Mouse (Mus musculus): ENCODE measurements at regions not wholly inside any gene's neighbourhood (a gene's known extent, or its start where the extent isn't known, plus 50 kb on each side); places are given as distances from the start of the nearest gene placed in this dataset.

GRCm38 (mm10) chr14:71359581-71359980 is 759.9 kb upstream of the Fam160b2 start:
- Histone ChIP-seq H3K4me3 (no peak overlapping the region), H3K36me3 (ENCODE audit: poor library complexity, severe bottlenecking) (no peaks in the 10 kb centered on the region), H3K27ac (no peak overlapping the region), H3K27me3 (no peaks in the 10 kb centered on the region), H3K4me1 (no peaks in the 10 kb centered on the region), H3K9me3 (replicated peaks) (no peaks in the 10 kb centered on the region), H3K9ac (no peak overlapping the region), H3K4me2 (no peak overlapping the region)
- WGBS, result 85% methylated on average over 1 of the region's 1 CpGs
- no peak for ATAC-seq

GRCm38 (mm10) chr14:71338219-71338618 is 738.6 kb upstream of the Fam160b2 start:
- no peak overlapping the region for H3K4me2 ChIP-seq
- H3K27me3 ChIP-seq, result no peaks in the 10 kb centered on the region
- no peaks in the 10 kb centered on the region for H3K36me3 ChIP-seq (ENCODE audit: poor library complexity, severe bottlenecking)
- H3K4me3 ChIP-seq, result no peak overlapping the region
- H3K9ac ChIP-seq, result no peak overlapping the region
- ATAC-seq, result no peak
- WGBS, result 87% methylated on average over 5 of the region's 5 CpGs
- no peaks in the 10 kb centered on the region for H3K4me1 ChIP-seq
- no peak overlapping the region for H3K27ac ChIP-seq
- H3K9me3 ChIP-seq (replicated peaks), result no peaks in the 10 kb centered on the region

GRCm38 (mm10) chr14:71336906-71337305 is 737.3 kb upstream of the Fam160b2 start:
- no peak overlapping the region for H3K4me3 ChIP-seq
- H3K9ac ChIP-seq, result no peak overlapping the region
- no peaks in the 10 kb centered on the region for H3K36me3 ChIP-seq (ENCODE audit: poor library complexity, severe bottlenecking)
- no peak overlapping the region for H3K27ac ChIP-seq
- H3K4me1 ChIP-seq, result no peaks in the 10 kb centered on the region
- H3K27me3 ChIP-seq, result no peaks in the 10 kb centered on the region
- no peaks in the 10 kb centered on the region for H3K9me3 ChIP-seq (replicated peaks)
- ATAC-seq, result no peak
- 88% methylated on average over 3 of the region's 3 CpGs for WGBS
- H3K4me2 ChIP-seq, result no peak overlapping the region

- Histone ChIP-seq H3K4me3 (no peak overlapping the region), H3K9me3 (replicated peaks) (no peaks in the 10 kb centered on the region), H3K27me3 (no peaks in the 10 kb centered on the region), H3K9ac (no peak overlapping the region), H3K4me1 (no peaks in the 10 kb centered on the region), H3K4me2 (no peak overlapping the region), H3K36me3 (ENCODE audit: poor library complexity, severe bottlenecking) (no peaks in the 10 kb centered on the region), H3K27ac (no peak overlapping the region)
- WGBS, result 90% methylated on average over 1 of the region's 1 CpGs
- ATAC-seq, result no peak
Observed at GRCm38 (mm10) chr14:71334022-71334421, 734.4 kb upstream of the Fam160b2 start.

- no peak for ATAC-seq
- no peak overlapping the region for H3K27ac ChIP-seq
- no peaks in the 10 kb centered on the region for H3K4me1 ChIP-seq
- H3K4me3 ChIP-seq, result no peak overlapping the region
- no peaks in the 10 kb centered on the region for H3K9me3 ChIP-seq (replicated peaks)
- no peak overlapping the region for H3K9ac ChIP-seq
- H3K4me2 ChIP-seq, result no peak overlapping the region
- no peaks in the 10 kb centered on the region for H3K36me3 ChIP-seq (ENCODE audit: poor library complexity, severe bottlenecking)
- no peaks in the 10 kb centered on the region for H3K27me3 ChIP-seq
- 51% methylated on average over 5 of the region's 5 CpGs for WGBS
Observed at GRCm38 (mm10) chr14:71329862-71330630, 730.4 kb upstream of the Fam160b2 start.

DNA sequence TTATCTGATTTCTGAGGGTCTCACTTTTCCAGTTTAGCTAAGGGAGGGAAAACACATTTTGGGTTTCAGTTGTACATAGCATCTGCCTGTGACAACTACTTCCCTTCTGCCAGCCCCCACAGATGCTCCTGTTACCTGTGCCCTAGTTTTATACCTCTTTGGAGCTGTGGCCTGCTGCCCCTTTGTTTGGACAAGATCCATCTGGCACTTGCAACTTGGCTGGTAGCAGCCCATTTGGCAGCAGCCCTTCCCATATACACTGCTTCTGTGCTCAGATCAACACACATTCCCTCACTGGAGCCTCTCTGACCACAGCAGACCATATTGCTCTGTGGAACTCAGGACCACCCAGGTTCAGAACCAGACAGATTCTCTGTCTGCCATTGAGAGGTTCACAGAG is 728.0 kb upstream of the Fam160b2 start:
- Histone ChIP-seq H3K36me3 (ENCODE audit: poor library complexity, severe bottlenecking) (no peaks in the 10 kb centered on the region), H3K27me3 (no peaks in the 10 kb centered on the region), H3K4me2 (no peak overlapping the region), H3K9me3 (replicated peaks) (no peaks in the 10 kb centered on the region), H3K27ac (no peak overlapping the region), H3K4me3 (no peak overlapping the region), H3K4me1 (no peaks in the 10 kb centered on the region), H3K9ac (no peak overlapping the region)
- ATAC-seq, result no peak

GRCm38 (mm10) chr14:71326521-71327105 is 727.0 kb upstream of the Fam160b2 start:
- Histone ChIP-seq H3K27ac (no peak overlapping the region), H3K9me3 (replicated peaks) (no peaks in the 10 kb centered on the region), H3K9ac (no peak overlapping the region), H3K4me1 (no peaks in the 10 kb centered on the region), H3K27me3 (no peaks in the 10 kb centered on the region), H3K36me3 (ENCODE audit: poor library complexity, severe bottlenecking) (no peaks in the 10 kb centered on the region), H3K4me2 (no peak overlapping the region), H3K4me3 (no peak overlapping the region)
- WGBS, result 87% methylated on average over 2 of the region's 2 CpGs
- no peak for ATAC-seq

DNA sequence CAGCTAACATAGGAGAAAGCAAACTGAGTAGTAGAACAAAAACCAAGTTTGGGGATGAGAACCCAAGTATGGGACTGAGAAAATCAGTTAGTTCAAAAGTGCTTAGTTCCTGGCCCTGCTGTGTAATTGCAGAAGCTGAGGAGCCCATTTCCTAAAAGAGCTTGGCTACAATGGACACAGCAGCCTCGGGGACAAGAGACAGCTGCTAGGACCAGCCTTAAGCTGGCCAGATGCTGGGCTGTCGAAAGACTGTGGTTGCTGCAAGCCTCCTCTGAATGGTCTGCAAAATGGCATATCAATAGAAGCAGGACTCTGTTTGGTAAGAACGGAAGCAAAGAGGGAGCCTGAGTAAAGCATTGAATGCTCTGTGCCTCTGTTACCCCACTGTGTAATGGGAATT is 715.6 kb upstream of the Fam160b2 start:
- Histone ChIP-seq H3K9ac (no peak overlapping the region), H3K27me3 (no peaks in the 10 kb centered on the region), H3K27ac (no peak overlapping the region), H3K4me1 (no peaks in the 10 kb centered on the region), H3K36me3 (ENCODE audit: poor library complexity, severe bottlenecking) (no peaks in the 10 kb centered on the region), H3K4me3 (no peak overlapping the region), H3K9me3 (replicated peaks) (no peaks in the 10 kb centered on the region), H3K4me2 (no peak overlapping the region)
- WGBS, result 68% methylated on average over 3 of the region's 3 CpGs
- no peak for ATAC-seq

DNA sequence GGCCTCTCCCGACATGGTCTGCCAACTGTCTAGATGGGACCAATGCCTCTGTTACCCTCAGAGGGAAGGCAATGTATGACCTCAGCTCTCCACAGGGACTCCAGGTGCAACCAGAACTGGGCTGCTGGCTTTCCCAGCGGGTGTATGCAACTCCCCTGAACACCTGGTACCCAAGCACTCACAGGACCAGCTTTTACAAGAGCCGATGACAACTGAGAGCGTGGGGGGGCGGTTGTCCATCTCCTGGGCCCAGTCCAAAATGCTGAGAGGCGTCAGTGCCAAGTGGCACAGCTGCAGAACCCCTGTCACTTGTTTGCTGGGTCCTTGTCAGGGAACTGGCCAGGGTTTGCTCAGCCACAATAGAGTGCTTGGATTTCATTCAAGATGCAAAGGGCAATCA is 700.1 kb upstream of the Fam160b2 start:
- Histone ChIP-seq H3K4me2 (no peak overlapping the region), H3K9ac (no peak overlapping the region), H3K27me3 (no peaks in the 10 kb centered on the region), H3K9me3 (replicated peaks) (no peaks in the 10 kb centered on the region), H3K36me3 (ENCODE audit: poor library complexity, severe bottlenecking) (no peaks in the 10 kb centered on the region), H3K27ac (no peak overlapping the region), H3K4me1 (no peaks in the 10 kb centered on the region), H3K4me3 (no peak overlapping the region)
- ATAC-seq, result no peak
- WGBS, result 67% methylated on average over 6 of the region's 6 CpGs

GRCm38 (mm10) chr14:71281568-71281967 is 681.9 kb upstream of the Fam160b2 start:
- Histone ChIP-seq H3K27ac (no peak overlapping the region), H3K4me2 (peak overlapping the region; percentile 4; the same call in 1 of the 2 replicates), H3K36me3 (ENCODE audit: poor library complexity, severe bottlenecking) (no peaks in the 10 kb centered on the region), H3K27me3 (peaks cover 15% of the 10 kb centered on the region; the same call in 1 of the 2 replicates), H3K9me3 (replicated peaks) (peaks cover 3% of the 10 kb centered on the region; the same call in 1 of the 2 replicates), H3K9ac (no peak overlapping the region), H3K4me3 (no peak overlapping the region), H3K4me1 (peaks cover 7% of the 10 kb centered on the region; the same call in 1 of the 2 replicates)
- ATAC-seq, result no peak
- WGBS, result 47% methylated on average over 14 of the region's 14 CpGs

- peaks cover 27% of the 10 kb centered on the region for H3K27me3 ChIP-seq
- H3K4me3 ChIP-seq, result no peak overlapping the region
- peak overlapping the region; percentile 40 for H3K4me2 ChIP-seq
- peak; percentile 85 for ATAC-seq
- no peak overlapping the region; the same call in 1 of the 2 replicates for H3K27ac ChIP-seq
- H3K9me3 ChIP-seq (replicated peaks), result peaks cover 3% of the 10 kb centered on the region; the same call in 1 of the 2 replicates
- H3K4me1 ChIP-seq, result peaks cover 17% of the 10 kb centered on the region
- WGBS, result 6% methylated on average over 12 of the region's 12 CpGs
- H3K36me3 ChIP-seq (ENCODE audit: poor library complexity, severe bottlenecking), result no peaks in the 10 kb centered on the region
- peak overlapping the region; percentile 30; the same call in 1 of the 2 replicates for H3K9ac ChIP-seq
Observed at GRCm38 (mm10) chr14:71276309-71276791, 676.7 kb upstream of the Fam160b2 start.

DNA sequence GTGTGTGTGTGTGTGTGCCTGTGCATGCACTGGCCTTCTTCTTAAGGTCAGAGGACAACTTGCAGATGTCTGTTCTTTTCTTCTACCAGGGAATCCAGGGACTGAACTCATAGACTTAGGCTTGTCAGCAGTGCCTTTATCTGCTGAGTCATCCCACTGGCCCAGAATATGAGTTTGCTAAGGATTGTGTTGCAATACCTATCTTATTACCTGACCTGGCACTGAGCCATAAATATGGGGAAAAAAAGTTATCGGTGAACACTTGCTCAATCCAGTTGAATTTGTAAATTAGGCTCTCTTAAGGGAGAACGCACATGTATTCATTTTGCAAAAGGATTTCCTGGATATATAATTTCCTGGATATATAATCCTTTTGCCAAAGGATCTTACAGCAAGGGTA is 672.8 kb upstream of the Fam160b2 start:
- H3K9me3 ChIP-seq (replicated peaks), result no peaks in the 10 kb centered on the region
- no peak overlapping the region for H3K4me2 ChIP-seq
- no peak overlapping the region for H3K4me3 ChIP-seq
- H3K36me3 ChIP-seq (ENCODE audit: poor library complexity, severe bottlenecking), result no peaks in the 10 kb centered on the region
- peaks cover 13% of the 10 kb centered on the region for H3K4me1 ChIP-seq
- no peak overlapping the region for H3K27ac ChIP-seq
- no peak overlapping the region for H3K9ac ChIP-seq
- 96% methylated on average over 2 of the region's 2 CpGs for WGBS
- ATAC-seq, result no peak
- H3K27me3 ChIP-seq, result peaks cover 18% of the 10 kb centered on the region
